Mouse (Mus musculus) naive thymus-derived CD4-positive, alpha-beta T cell, adult 2 months (primary cell): ENCODE results near the gene Rtel1.

Experiments used
- DNase-seq: peaks from one replicate; pipeline ENCODE4 v3.0.0-alpha.2; 2011; ENCODE audit warnings: low read depth

Rtel1 gene

GRCm38 (mm10) chr2:181326098-181326497 lies 6.6 kb downstream of the Rtel1 start:
- DNase-seq: no peak

GRCm38 (mm10) chr2:181332542-181332941 lies 13.0 kb downstream of the Rtel1 start:
- DNase-seq: no peak

- DNase-seq: peak; percentile 85
Measured at GRCm38 (mm10) chr2:181334023-181334422, 14.5 kb downstream of the Rtel1 start.

- DNase-seq: no peak
Measured at GRCm38 (mm10) chr2:181340426-181340825, 20.9 kb downstream of the Rtel1 start.

- DNase-seq: no peak
Measured at GRCm38 (mm10) chr2:181342766-181343165, 23.2 kb downstream of the Rtel1 start.

GRCm38 (mm10) chr2:181356780-181357179 lies 37.2 kb downstream of the Rtel1 start:
- DNase-seq: no peak

- DNase-seq: no peak
Measured at GRCm38 (mm10) chr2:181363946-181364345, 44.4 kb downstream of the Rtel1 start.

- DNase-seq: no peak
Measured at GRCm38 (mm10) chr2:181364487-181364859, 44.9 kb downstream of the Rtel1 start.

- peak; percentile 82 for DNase-seq
Measured at GRCm38 (mm10) chr2:181364860-181365596, 45.5 kb downstream of the Rtel1 start, which contains the start of the genes Zgpat and Arfrp1. TSS of gene Zgpat (plus strand) at chr2:181364928. TSS of gene Arfrp1 (minus strand) at chr2:181365404.

- DNase-seq: no peak
Measured at GRCm38 (mm10) chr2:181365655-181366075, 46.1 kb downstream of the Rtel1 start.

- no peak for DNase-seq
Measured at GRCm38 (mm10) chr2:181370001-181370400, 50.5 kb downstream of the Rtel1 start.

- DNase-seq: peak; percentile 87
Measured at GRCm38 (mm10) chr2:181375787-181376186, 56.2 kb downstream of the Rtel1 start.

GRCm38 (mm10) chr2:181377230-181377629 lies 57.7 kb downstream of the Rtel1 start:
- peak; percentile 69 for DNase-seq

- DNase-seq: no peak
Measured at GRCm38 (mm10) chr2:181378701-181379100, 59.2 kb downstream of the Rtel1 start.

GRCm38 (mm10) chr2:181379778-181380177 lies 60.2 kb downstream of the Rtel1 start, which contains the start of gene Lime1:
TSS of gene Lime1 (plus strand) at chr2:181380078.
- no peak for DNase-seq

- DNase-seq: no peak
Measured at GRCm38 (mm10) chr2:181380251-181380650, 60.7 kb downstream of the Rtel1 start.

- peak; percentile 79 for DNase-seq
Measured at GRCm38 (mm10) chr2:181381107-181381506, 61.6 kb downstream of the Rtel1 start.

- DNase-seq: no peak
Measured at GRCm38 (mm10) chr2:181381631-181382306, 62.2 kb downstream of the Rtel1 start.

GRCm38 (mm10) chr2:181384463-181384862 lies 64.9 kb downstream of the Rtel1 start:
- no peak for DNase-seq

GRCm38 (mm10) chr2:181384919-181385391 lies 65.4 kb downstream of the Rtel1 start:
- no peak for DNase-seq

- no peak for DNase-seq
Measured at GRCm38 (mm10) chr2:181385885-181386284, 66.3 kb downstream of the Rtel1 start.

GRCm38 (mm10) chr2:181386663-181387210 lies 67.2 kb downstream of the Rtel1 start:
- DNase-seq: no peak
